Mouse (Mus musculus) T-helper 1 cell (primary cell): ENCODE results near the gene Cln5.

Source experiments
- in situ Hi-C: fragments of 300-600 bp; cut with MboI, MseI; formaldehyde crosslinking; loops from one replicate; pipeline ENCODE4 v1.15.1; 2025; ENCODE audit warnings: high pct_unique_total_duplicates

Cln5 gene

DNA sequence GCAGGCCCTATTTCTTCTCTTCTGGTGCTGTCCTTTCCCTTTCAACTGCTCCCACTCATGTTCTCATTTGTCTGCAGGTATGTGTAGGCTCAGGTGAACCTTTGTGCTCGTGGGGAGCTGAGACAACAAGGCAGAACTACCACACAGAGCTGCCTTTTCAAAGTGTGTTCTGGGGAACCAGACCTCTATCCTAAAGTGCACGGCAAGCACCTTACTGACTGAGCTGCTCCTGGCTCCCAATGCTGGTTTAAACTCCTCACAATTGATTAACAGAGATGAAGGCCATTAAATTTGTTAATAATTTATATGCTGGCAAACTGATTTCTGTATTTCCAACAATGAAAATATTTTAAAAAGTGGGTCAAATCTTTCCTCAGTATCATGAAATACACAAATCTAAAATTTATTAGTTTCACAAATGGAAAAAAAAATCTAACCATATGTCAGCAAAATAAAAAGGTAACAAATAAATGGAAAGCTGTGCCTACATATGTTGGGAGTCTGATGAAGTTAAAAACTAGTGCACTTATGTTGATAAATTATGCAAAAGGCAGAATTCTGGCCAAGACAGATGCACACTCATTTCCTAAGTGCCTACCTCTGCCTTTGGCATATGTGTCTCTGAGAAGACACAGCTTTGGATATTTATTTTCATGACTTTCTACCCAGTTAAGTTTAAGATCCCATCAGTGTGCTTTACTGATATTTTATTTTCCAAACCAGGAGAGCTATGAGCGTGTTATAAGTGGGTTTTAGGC is 42.8 kb downstream of the Cln5 start:
- in situ Hi-C loops: no loop called here

GRCm38 (mm10) chr14:103114994-103115670 is 45.1 kb downstream of the Cln5 start:
- in situ Hi-C loops: no loop called here

DNA sequence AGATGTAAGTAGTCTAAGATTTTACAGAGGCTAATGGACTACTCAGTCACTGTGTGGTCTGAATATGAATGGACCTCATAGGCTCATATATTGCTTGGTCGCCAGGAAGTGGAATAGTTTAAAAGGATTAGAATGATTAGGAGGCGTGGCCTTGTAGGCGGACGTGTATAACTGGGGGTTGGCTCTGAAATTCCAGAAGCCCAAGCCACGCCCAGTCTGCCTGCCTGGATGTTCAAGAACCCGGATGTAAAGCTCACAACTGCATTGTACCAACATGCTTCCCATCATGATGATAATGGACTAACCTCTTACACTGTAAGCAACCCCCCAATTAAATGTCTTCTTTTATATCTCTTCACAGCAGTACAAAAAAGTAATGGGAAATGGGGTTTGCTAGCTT is 55.7 kb downstream of the Cln5 start:
- in situ Hi-C loops: no loop called here
